Mouse (Mus musculus) ES-Bruce4 (cell line): Measurements from ENCODE around the gene Ropn1.

ENCODE experiments used
- CTCF ChIP-seq: IDR thresholded peaks from one replicate; pipeline ENCODE4 v1.8.1; 2011; ENCODE audit warnings: low read depth, low read length
- EP300 ChIP-seq: IDR thresholded peaks from 2 replicates; pipeline ENCODE4 v1.6.1; 2011; ENCODE audit warnings: low read depth, low read length; ENCODE audit not compliant: insufficient read depth
- POLR2A ChIP-seq: IDR thresholded peaks from one replicate; pipeline ENCODE4 v1.8.1; 2011; ENCODE audit warnings: low read length; ENCODE audit not compliant: insufficient read depth

DNA sequence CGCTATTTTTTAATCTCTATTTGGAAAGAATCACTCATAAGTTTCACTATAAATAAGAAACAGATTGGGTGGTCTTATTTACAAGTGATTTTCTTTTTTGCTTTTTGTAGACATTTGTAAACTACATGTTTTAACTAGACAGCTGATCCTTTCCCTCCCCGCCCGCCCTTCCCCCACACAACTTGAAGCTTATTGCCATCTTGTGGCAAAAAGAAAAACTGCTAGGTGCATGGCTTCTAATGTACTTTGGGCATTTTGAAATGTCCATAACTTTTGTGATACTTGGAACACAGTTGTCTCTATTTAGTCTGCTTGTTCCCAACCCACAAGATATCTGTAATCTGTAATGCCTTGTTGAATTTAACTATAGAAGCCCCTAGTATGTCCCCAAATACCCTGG lies 61.8 kb downstream of the Ropn1 start:
- no peak for TF ChIP-seq EP300
- no peak for TF ChIP-seq POLR2A
- TF ChIP-seq CTCF, result no peak
